Mouse (Mus musculus): ENCODE data around the gene Rab7b.

DNA sequence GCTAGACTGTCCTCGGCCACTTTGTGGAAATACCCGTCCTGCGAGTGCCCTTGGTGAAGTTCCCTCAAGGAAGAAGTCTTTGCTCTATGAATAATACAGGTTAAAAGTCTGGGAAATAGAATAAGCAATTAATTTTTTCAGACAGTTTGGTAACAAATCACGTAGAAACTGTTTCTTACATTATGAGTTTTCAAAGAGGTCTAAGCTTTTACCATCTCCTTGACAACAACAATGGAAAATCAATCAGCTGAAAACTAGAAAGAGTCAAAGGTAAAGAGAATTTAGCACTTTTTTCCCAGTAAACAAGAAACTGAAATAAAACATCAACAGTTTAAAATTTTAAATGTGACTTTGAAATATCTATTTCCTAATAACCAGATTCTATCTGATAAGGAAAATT, 48.4 kb upstream of the Rab7b start:
- TF ChIP-seq CTCF (IDR thresholded peaks at IDR 0.05; ENCODE audit: extremely low read depth, insufficient read depth, insufficient read length, insufficient replicate concordance) (no peak), POLR2A (IDR thresholded peaks at IDR 0.05; ENCODE audit: low read depth, low read length) (no peak)
